Mouse (Mus musculus): ENCODE data around the gene Ampd2. TPM values are rescaled to one million over a fixed set of nuclear protein-coding genes. Genes with fewer than 3 reads are reported as not detected.

The Ampd2 gene
- 34.9 and 48.2 TPM in 2 replicates for polyA plus RNA-seq (2011; ENCODE audit: insufficient read depth, insufficient read length, low read depth, missing spikeins)

- peak within 1 kb of the TSS; percentile 61 for H3K4me3 ChIP-seq (ENCODE audit: low read depth, low read length)
- H3K9ac ChIP-seq (ENCODE audit: low read depth, poor library complexity, severe bottlenecking) = peak within 1 kb of the TSS; percentile 79
- peak within 1 kb of the TSS; percentile 11; the same call in 1 of the 2 replicates for H3K27ac ChIP-seq (ENCODE audit: insufficient read depth, low read length)
- no peaks in the 10 kb centered on the region for H3K27me3 ChIP-seq (ENCODE audit: control insufficient read depth, insufficient read depth, low read length, poor library complexity, severe bottlenecking)
- no peaks in the 10 kb centered on the region for H3K36me3 ChIP-seq (ENCODE audit: control insufficient read depth, insufficient read depth, low read length, poor library complexity, severe bottlenecking)
- no peaks in the 10 kb centered on the region for H3K9me3 ChIP-seq (replicated peaks; ENCODE audit: control insufficient read depth, insufficient read depth, low read length, poor library complexity, severe bottlenecking)
- peaks cover 7% of the 10 kb centered on the region for H3K4me1 ChIP-seq (ENCODE audit: control insufficient read depth, insufficient read depth, low read length)
- TF ChIP-seq POLR2A (IDR thresholded peaks at IDR 0.05; ENCODE audit: insufficient read depth, low read length) (peak; percentile 65), CTCF (IDR thresholded peaks at IDR 0.05; ENCODE audit: low read depth, low read length) (no peak)
Measured at GRCm38 (mm10) chr3:108086470-108086979, at the start of gene Ampd2. TSS of gene Ampd2 (minus strand) at chr3:108086651.

GRCm38 (mm10) chr3:108134701-108135100 lies 48.2 kb upstream of the Ampd2 start:
- TF ChIP-seq CTCF (IDR thresholded peaks at IDR 0.05; ENCODE audit: low read depth, low read length) = no peak
- H3K4me3 ChIP-seq (ENCODE audit: low read depth, low read length) = no peak overlapping the region
- no peak overlapping the region for H3K27ac ChIP-seq (ENCODE audit: insufficient read depth, low read length)
- H3K27me3 ChIP-seq (ENCODE audit: control insufficient read depth, insufficient read depth, low read length, poor library complexity, severe bottlenecking) = no peaks in the 10 kb centered on the region
- no peaks in the 10 kb centered on the region for H3K36me3 ChIP-seq (ENCODE audit: control insufficient read depth, insufficient read depth, low read length, poor library complexity, severe bottlenecking)
- no peak overlapping the region for H3K9ac ChIP-seq (ENCODE audit: low read depth, poor library complexity, severe bottlenecking)
- no peaks in the 10 kb centered on the region for H3K9me3 ChIP-seq (replicated peaks; ENCODE audit: control insufficient read depth, insufficient read depth, low read length, poor library complexity, severe bottlenecking)
- H3K4me1 ChIP-seq (ENCODE audit: control insufficient read depth, insufficient read depth, low read length) = no peaks in the 10 kb centered on the region

- no peak overlapping the region for H3K4me3 ChIP-seq (ENCODE audit: low read depth, low read length)
- TF ChIP-seq EP300 (IDR thresholded peaks at IDR 0.05; ENCODE audit: insufficient read depth, low read depth, low read length) (no peak), POLR2A (IDR thresholded peaks at IDR 0.05; ENCODE audit: insufficient read depth, low read length) (no peak), CTCF (IDR thresholded peaks at IDR 0.05; ENCODE audit: low read depth, low read length) (no peak)
- no peak overlapping the region for H3K9ac ChIP-seq (ENCODE audit: low read depth, poor library complexity, severe bottlenecking)
- no peaks in the 10 kb centered on the region for H3K27me3 ChIP-seq (ENCODE audit: control insufficient read depth, insufficient read depth, low read length, poor library complexity, severe bottlenecking)
- no peaks in the 10 kb centered on the region for H3K4me1 ChIP-seq (ENCODE audit: control insufficient read depth, insufficient read depth, low read length)
- no peaks in the 10 kb centered on the region for H3K9me3 ChIP-seq (replicated peaks; ENCODE audit: control insufficient read depth, insufficient read depth, low read length, poor library complexity, severe bottlenecking)
- no peak overlapping the region for H3K27ac ChIP-seq (ENCODE audit: insufficient read depth, low read length)
- H3K36me3 ChIP-seq (ENCODE audit: control insufficient read depth, insufficient read depth, low read length, poor library complexity, severe bottlenecking) = no peaks in the 10 kb centered on the region
Measured at GRCm38 (mm10) chr3:108132484-108132883, 46.0 kb upstream of the Ampd2 start.

GRCm38 (mm10) chr3:108131821-108132220 lies 45.4 kb upstream of the Ampd2 start:
- H3K9ac ChIP-seq (ENCODE audit: low read depth, poor library complexity, severe bottlenecking) = no peak overlapping the region
- no peaks in the 10 kb centered on the region for H3K4me1 ChIP-seq (ENCODE audit: control insufficient read depth, insufficient read depth, low read length)
- no peaks in the 10 kb centered on the region for H3K36me3 ChIP-seq (ENCODE audit: control insufficient read depth, insufficient read depth, low read length, poor library complexity, severe bottlenecking)
- no peak overlapping the region for H3K27ac ChIP-seq (ENCODE audit: insufficient read depth, low read length)
- H3K27me3 ChIP-seq (ENCODE audit: control insufficient read depth, insufficient read depth, low read length, poor library complexity, severe bottlenecking) = no peaks in the 10 kb centered on the region
- no peaks in the 10 kb centered on the region for H3K9me3 ChIP-seq (replicated peaks; ENCODE audit: control insufficient read depth, insufficient read depth, low read length, poor library complexity, severe bottlenecking)
- no peak for TF ChIP-seq POLR2A (IDR thresholded peaks at IDR 0.05; ENCODE audit: insufficient read depth, low read length)
- TF ChIP-seq CTCF (IDR thresholded peaks at IDR 0.05; ENCODE audit: low read depth, low read length) = no peak
- no peak for TF ChIP-seq EP300 (IDR thresholded peaks at IDR 0.05; ENCODE audit: insufficient read depth, low read depth, low read length)
- no peak overlapping the region for H3K4me3 ChIP-seq (ENCODE audit: low read depth, low read length)

GRCm38 (mm10) chr3:108131216-108131615 lies 44.8 kb upstream of the Ampd2 start:
- TF ChIP-seq CTCF (IDR thresholded peaks at IDR 0.05; ENCODE audit: low read depth, low read length) = no peak
- TF ChIP-seq POLR2A (IDR thresholded peaks at IDR 0.05; ENCODE audit: insufficient read depth, low read length) = no peak
- no peak for TF ChIP-seq EP300 (IDR thresholded peaks at IDR 0.05; ENCODE audit: insufficient read depth, low read depth, low read length)
- Histone ChIP-seq H3K9me3 (replicated peaks; ENCODE audit: control insufficient read depth, insufficient read depth, low read length, poor library complexity, severe bottlenecking) (no peaks in the 10 kb centered on the region), H3K27ac (ENCODE audit: insufficient read depth, low read length) (no peak overlapping the region)

GRCm38 (mm10) chr3:108129804-108130203 lies 43.4 kb upstream of the Ampd2 start:
- no peaks in the 10 kb centered on the region for H3K27me3 ChIP-seq (ENCODE audit: control insufficient read depth, insufficient read depth, low read length, poor library complexity, severe bottlenecking)
- H3K4me3 ChIP-seq (ENCODE audit: low read depth, low read length) = no peak overlapping the region
- H3K27ac ChIP-seq (ENCODE audit: insufficient read depth, low read length) = no peak overlapping the region
- TF ChIP-seq POLR2A (IDR thresholded peaks at IDR 0.05; ENCODE audit: insufficient read depth, low read length) (no peak), EP300 (IDR thresholded peaks at IDR 0.05; ENCODE audit: insufficient read depth, low read depth, low read length) (no peak), CTCF (IDR thresholded peaks at IDR 0.05; ENCODE audit: low read depth, low read length) (no peak)
- H3K36me3 ChIP-seq (ENCODE audit: control insufficient read depth, insufficient read depth, low read length, poor library complexity, severe bottlenecking) = no peaks in the 10 kb centered on the region
- H3K4me1 ChIP-seq (ENCODE audit: control insufficient read depth, insufficient read depth, low read length) = no peaks in the 10 kb centered on the region
- H3K9ac ChIP-seq (ENCODE audit: low read depth, poor library complexity, severe bottlenecking) = no peak overlapping the region
- no peaks in the 10 kb centered on the region for H3K9me3 ChIP-seq (replicated peaks; ENCODE audit: control insufficient read depth, insufficient read depth, low read length, poor library complexity, severe bottlenecking)

More at GRCm38 (mm10) chr3:108131216-108131615, 44.8 kb upstream of the Ampd2 start:
- no peak overlapping the region for H3K4me3 ChIP-seq (ENCODE audit: low read depth, low read length)
- H3K4me1 ChIP-seq (ENCODE audit: control insufficient read depth, insufficient read depth, low read length) = no peaks in the 10 kb centered on the region
- no peaks in the 10 kb centered on the region for H3K36me3 ChIP-seq (ENCODE audit: control insufficient read depth, insufficient read depth, low read length, poor library complexity, severe bottlenecking)
- no peak overlapping the region for H3K9ac ChIP-seq (ENCODE audit: low read depth, poor library complexity, severe bottlenecking)
- H3K27me3 ChIP-seq (ENCODE audit: control insufficient read depth, insufficient read depth, low read length, poor library complexity, severe bottlenecking) = no peaks in the 10 kb centered on the region
